Comparison of ENCODE assay signal across 25 mouse cellular contexts in genomic region chr14:51889833-51890232, GRCm38 (mm10). TPM values are rescaled to one million over a fixed set of nuclear protein-coding genes. Genes with fewer than 3 reads are reported as not detected.
A peak's percentile ranks its signal among the peaks of the same experiment; 100 is the strongest.
DNase-seq lines count a peak whose midpoint lies in the region; ATAC-seq lines count a peak whose summit lies in the region.
"Had no signal": no experiment of that assay in that cellular context is flagged by ENCODE, and none has a peak within 500 bp of the region (broad histone marks: within the 10 kb centered on the region; RNA-seq: fewer than 3 reads in every experiment).

No protein-coding gene starts in this region.

- peaks cover 63% of the 10 kb centered on the region for H3K36me3 ChIP-seq in forebrain, embryonic 15.5 days
- peaks cover 68% of the 10 kb centered on the region for H3K36me3 ChIP-seq in forebrain, embryonic 12.5 days (replicated peaks)

- H3K9me3 ChIP-seq in forebrain, embryonic 15.5 days = no peaks in the 10 kb centered on the region
- H3K9me3 ChIP-seq in forebrain, embryonic 12.5 days = no peaks in the 10 kb centered on the region
- H3K9me3 ChIP-seq: embryonic facial prominence, embryonic 13.5 days; embryonic facial prominence, embryonic 15.5 days; forebrain, embryonic 10.5 days; forebrain, embryonic 13.5 days had no signal

- H3K9ac ChIP-seq in forebrain, embryonic 15.5 days (replicated peaks) = 0 out of 2 replicates have a peak overlapping the region, but pooled peaks have one; percentile 7
- no peak overlapping the region for H3K9ac ChIP-seq in forebrain, embryonic 12.5 days
- H3K9ac ChIP-seq: embryonic facial prominence, embryonic 13.5 days; embryonic facial prominence, embryonic 15.5 days; forebrain, embryonic 13.5 days had no signal

- peaks cover 21% of the 10 kb centered on the region for H3K4me1 ChIP-seq in forebrain, embryonic 15.5 days
- peaks cover 19% of the 10 kb centered on the region for H3K4me1 ChIP-seq in forebrain, embryonic 12.5 days

- no peak for ATAC-seq in forebrain, embryonic 15.5 days (replicated peaks)
- ATAC-seq in forebrain, embryonic 12.5 days (ENCODE audit: low FRiP score) = no peak
- ATAC-seq: activated CD4-positive, CD25-positive, alpha-beta regulatory T cell, adult 4 months; forebrain, embryonic 13.5 days; forebrain, embryonic 16.5 days had no signal

- H3K27me3 ChIP-seq in forebrain, embryonic 15.5 days = no peaks in the 10 kb centered on the region
- no peaks in the 10 kb centered on the region for H3K27me3 ChIP-seq in forebrain, embryonic 12.5 days
- H3K27me3 ChIP-seq: embryonic facial prominence, embryonic 13.5 days; embryonic facial prominence, embryonic 15.5 days; forebrain, embryonic 13.5 days had no signal

- H3K27ac ChIP-seq in forebrain, embryonic 15.5 days (replicated peaks) = no peak overlapping the region
- no peak overlapping the region for H3K27ac ChIP-seq in forebrain, embryonic 12.5 days
- H3K27ac ChIP-seq: embryonic facial prominence, embryonic 13.5 days; embryonic facial prominence, embryonic 15.5 days; forebrain, embryonic 10.5 days; forebrain, embryonic 13.5 days had no signal

- peak; percentile 2 for DNase-seq in ES-CJ7 (ENCODE audit: low read depth, low spot score)
- DNase-seq in brain, adult 2 months (ENCODE audit: low read depth, low spot score) = peak; percentile 16
- DNase-seq in embryo, embryonic 10.5 days (ENCODE audit: low spot score) = no peak
- DNase-seq in thymus, postnatal 36 days = no peak
- DNase-seq: adrenal gland, postnatal 14 days; cerebellum, adult 11 months; cerebellum, adult 18-20 months; cerebellum, adult 8-10 months; cerebellum, postnatal 10 days; cerebellum, postnatal 25 days; embryo, embryonic 11 days had no signal

- no peak overlapping the region for H3K4me2 ChIP-seq in forebrain, embryonic 15.5 days (replicated peaks)
- no peak overlapping the region for H3K4me2 ChIP-seq in forebrain, embryonic 12.5 days
- H3K4me2 ChIP-seq: embryonic facial prominence, embryonic 13.5 days; embryonic facial prominence, embryonic 15.5 days; forebrain, embryonic 13.5 days had no signal

- 89% methylated on average over 6 of the region's 6 CpGs for WGBS in forebrain, embryonic 15.5 days
- WGBS in forebrain, embryonic 12.5 days = 91% methylated on average over 6 of the region's 6 CpGs

- H3K4me3 ChIP-seq in forebrain, embryonic 15.5 days = no peak overlapping the region
- no peak overlapping the region for H3K4me3 ChIP-seq in forebrain, embryonic 12.5 days (replicated peaks)
- H3K4me3 ChIP-seq: embryonic facial prominence, embryonic 13.5 days; embryonic facial prominence, embryonic 15.5 days; erythroblast, embryonic 14.5 days; forebrain, embryonic 10.5 days; forebrain, embryonic 13.5 days had no signal

RNA-seq across cellular contexts. Expression of gene Slc39a2, which starts 2.9 kb away (rescaled TPM):
- polyA plus RNA-seq in forebrain, embryonic 15.5 days (2015; fragmentation: Nextera tagmentation; extraction: Ambion mirVana) = 1.8 and 1.9 TPM in 2 replicates
- 1.3 and 1.7 TPM in 2 replicates for polyA plus RNA-seq in forebrain, embryonic 12.5 days (2016; fragmentation: Nextera tagmentation; extraction: Ambion mirVana)
- polyA plus RNA-seq: erythroblast, embryonic 14.5 days had no signal

RNA-seq across cellular contexts. Expression of gene Mettl17, which starts 5.2 kb away (rescaled TPM):
- 85.5 and 85.7 TPM in 2 replicates for polyA plus RNA-seq in forebrain, embryonic 15.5 days (2015; fragmentation: Nextera tagmentation; extraction: Ambion mirVana)
- 58.2 and 66.0 TPM in 2 replicates for polyA plus RNA-seq in forebrain, embryonic 12.5 days (2016; fragmentation: Nextera tagmentation; extraction: Ambion mirVana)

RNA-seq across cellular contexts. Expression of gene Ndrg2, which starts 24.1 kb away (rescaled TPM):
- 152 TPM in 2 replicates for polyA plus RNA-seq in forebrain, embryonic 15.5 days (2015; fragmentation: Nextera tagmentation; extraction: Ambion mirVana)
- 34.2 and 41.1 TPM in 2 replicates for polyA plus RNA-seq in forebrain, embryonic 12.5 days (2016; fragmentation: Nextera tagmentation; extraction: Ambion mirVana)

RNA-seq across cellular contexts. Expression of gene Tppp2, which starts 28.4 kb away (rescaled TPM):
- polyA plus RNA-seq in forebrain, embryonic 15.5 days (2015; fragmentation: Nextera tagmentation; extraction: Ambion mirVana) = not detected in 2 replicates
- polyA plus RNA-seq in forebrain, embryonic 12.5 days (2016; fragmentation: Nextera tagmentation; extraction: Ambion mirVana) = not detected in 2 replicates
- polyA plus RNA-seq: activated CD4-positive, CD25-positive, alpha-beta regulatory T cell, adult 4 months; brain, embryonic 14.5 days; C2C12; cortical plate, adult 2 months; embryonic facial prominence, embryonic 11.5 days; embryonic facial prominence, embryonic 13.5 days; embryonic facial prominence, embryonic 15.5 days; erythroblast, embryonic 14.5 days; forebrain, embryonic 10.5 days; forebrain, embryonic 13.5 days; forebrain, embryonic 16.5 days; frontal cortex, adult 2 months had no signal

RNA-seq across cellular contexts. Expression of gene Rnase13, which starts 32.7 kb away (rescaled TPM):
- polyA plus RNA-seq in forebrain, embryonic 15.5 days (2015; fragmentation: Nextera tagmentation; extraction: Ambion mirVana) = not detected in 2 replicates
- polyA plus RNA-seq in forebrain, embryonic 12.5 days (2016; fragmentation: Nextera tagmentation; extraction: Ambion mirVana) = not detected in 2 replicates
- polyA plus RNA-seq: activated CD4-positive, CD25-positive, alpha-beta regulatory T cell, adult 4 months; brain, embryonic 14.5 days; C2C12; embryonic facial prominence, embryonic 11.5 days; embryonic facial prominence, embryonic 13.5 days; embryonic facial prominence, embryonic 15.5 days; erythroblast, embryonic 14.5 days; forebrain, embryonic 10.5 days; forebrain, embryonic 13.5 days; forebrain, embryonic 16.5 days had no signal

Comparison
In these comparisons a context has a peak if more than half of its experiments do, and no peak if none do; other contexts are left out.
1. DNase-seq: peak in ES-CJ7 (single experiment) and brain, adult 2 months (single experiment); none in embryo, embryonic 10.5 days (single experiment) and thymus, postnatal 36 days (0 of 2).